Comparison of ENCODE assay signal across 9 mouse cellular contexts in genomic region chr7:142340269-142340970, GRCm38 (mm10). TPM values are rescaled to one million over a fixed set of nuclear protein-coding genes. Genes with fewer than 3 reads are reported as not detected.
A peak's percentile ranks its signal among the peaks of the same experiment; 100 is the strongest.
DNase-seq lines count a peak whose midpoint lies in the region; ATAC-seq and TF ChIP-seq lines count a peak whose summit lies in the region.
"Had no signal": no experiment of that assay in that cellular context is flagged by ENCODE, and none has a peak within 500 bp of the region (broad histone marks: within the 10 kb centered on the region; RNA-seq: fewer than 3 reads in every experiment).

No protein-coding gene starts in this region.

- intact Hi-C loops in gastrocnemius, postnatal 14 days (cut with DNase I; ENCODE audit: low total_unique reads) = no loop called here

- H3K4me3 ChIP-seq in lung, embryonic 14.5 days (ENCODE audit: low read depth, low read length) = no peak overlapping the region
- no peak overlapping the region for H3K4me3 ChIP-seq in lung, adult 2 months (replicated peaks; ENCODE audit: extremely low read depth, low read depth, low read length)
- no peak overlapping the region for H3K4me3 ChIP-seq in lung, embryonic 16.5 days (ENCODE audit: low read length)

- H3K9ac ChIP-seq in lung, embryonic 14.5 days = 0 out of 2 replicates have a peak overlapping the region, but pooled peaks have one; percentile 2
- H3K9ac ChIP-seq in lung, embryonic 16.5 days (ENCODE audit: low read length) = no peak overlapping the region

- H3K27ac ChIP-seq in lung, embryonic 14.5 days (ENCODE audit: low read depth) = no peak overlapping the region
- H3K27ac ChIP-seq in lung, embryonic 16.5 days (ENCODE audit: low read length) = no peak overlapping the region

- no peaks in the 10 kb centered on the region for H3K9me3 ChIP-seq in lung, embryonic 14.5 days (ENCODE audit: low read depth, low read length)
- no peaks in the 10 kb centered on the region for H3K9me3 ChIP-seq in lung, embryonic 16.5 days (ENCODE audit: control insufficient read depth, low read length)

- ATAC-seq in lung, embryonic 14.5 days (ENCODE audit: insufficient read depth) = no peak
- peak; percentile 59; the same call in 1 of the 2 replicates for ATAC-seq in lung, embryonic 16.5 days (ENCODE audit: low read depth)

- DNase-seq in lung, embryonic 14.5 days = no peak
- no peak for DNase-seq in lung, adult 2 months
- peak; percentile 52 for DNase-seq in c-Kit-positive CD71-negative TER-119-negative erythroid progenitor cells, embryonic 14.5 days (ENCODE audit: low read depth)
- DNase-seq in thymus, postnatal 0 days (ENCODE audit: low spot score) = peak; percentile 77
- no peak for DNase-seq in gastrocnemius, postnatal 10 days
- no peak for DNase-seq in testis, postnatal 14 days (ENCODE audit: low spot score)
- DNase-seq in gastrocnemius, postnatal 14 days = no peak

- TF ChIP-seq POLR2A in lung, adult 2 months (IDR thresholded peaks at IDR 0.05; ENCODE audit: borderline replicate concordance, extremely low read depth, low read depth, low read length) = no peak

- 52% methylated on average over 10 of the region's 10 CpGs for WGBS in lung, embryonic 14.5 days
- WGBS in lung, adult 2 months = 58% methylated on average over 10 of the region's 10 CpGs
- 59% methylated on average over 10 of the region's 10 CpGs for WGBS in lung, embryonic 16.5 days

- H3K4me2 ChIP-seq in lung, embryonic 14.5 days = no peak overlapping the region
- H3K4me2 ChIP-seq in lung, embryonic 16.5 days (ENCODE audit: low read depth, low read length) = no peak overlapping the region

- TF ChIP-seq CTCF in lung, embryonic 14.5 days (IDR thresholded peaks at IDR 0.05; ENCODE audit: low read depth) = peak; percentile 32
- TF ChIP-seq CTCF in lung, adult 2 months (IDR thresholded peaks at IDR 0.05; ENCODE audit: insufficient read depth, low read length) = no peak

- peaks cover 2% of the 10 kb centered on the region; the same call in 1 of the 2 replicates for H3K4me1 ChIP-seq in lung, embryonic 14.5 days (ENCODE audit: insufficient read depth)
- H3K4me1 ChIP-seq in lung, adult 2 months (ENCODE audit: control insufficient read depth, insufficient read depth, low read length) = peaks cover under 1% of the 10 kb centered on the region; the same call in 1 of the 2 replicates
- no peaks in the 10 kb centered on the region for H3K4me1 ChIP-seq in lung, embryonic 16.5 days (replicated peaks; ENCODE audit: control insufficient read depth, insufficient read depth, low read length)

- no peaks in the 10 kb centered on the region for H3K36me3 ChIP-seq in lung, embryonic 14.5 days (ENCODE audit: insufficient read depth)
- no peaks in the 10 kb centered on the region for H3K36me3 ChIP-seq in lung, embryonic 16.5 days (ENCODE audit: control insufficient read depth, insufficient read depth, low read length)

- H3K27me3 ChIP-seq in lung, embryonic 14.5 days (ENCODE audit: insufficient read depth, low read length) = no peaks in the 10 kb centered on the region
- H3K27me3 ChIP-seq in lung, embryonic 16.5 days (ENCODE audit: control insufficient read depth, insufficient read depth, low read depth, low read length) = no peaks in the 10 kb centered on the region

RNA-seq across cellular contexts. Expression of gene Ifitm10, which starts 33.1 kb away (rescaled TPM):
- polyA plus RNA-seq in lung, embryonic 14.5 days (2014; fragmentation: Nextera tagmentation; extraction: Ambion mirVana) = 3.4 and 4.0 TPM in 2 replicates
- 48.5 and 49.1 TPM in 2 replicates for polyA plus RNA-seq in lung, adult 2 months (2012; rRNA removed)
- 5.6 and 7.5 TPM in 2 replicates for polyA plus RNA-seq in lung, embryonic 16.5 days (2015; fragmentation: Nextera tagmentation; extraction: Ambion mirVana)
- 8.5 and 10.6 TPM in 2 replicates for polyA plus RNA-seq in thymus, postnatal 0 days (2015; fragmentation: Nextera tagmentation; extraction: Ambion mirVana)
- total RNA-seq in gastrocnemius, postnatal 10 days (2021) = 1 to 10 TPM; 3.3 to 4.8 TPM
- 1 to 10 TPM; 6.7 to 8.4 TPM for total RNA-seq in gastrocnemius, postnatal 14 days (2021)

RNA-seq across cellular contexts. Expression of gene Krtap5-4, which starts 37.1 kb away (rescaled TPM):
- not detected in 2 replicates for polyA plus RNA-seq in lung, embryonic 14.5 days (2014; fragmentation: Nextera tagmentation; extraction: Ambion mirVana)
- polyA plus RNA-seq in lung, adult 2 months (2012; rRNA removed) = not detected in 2 replicates
- not detected in 2 replicates for polyA plus RNA-seq in lung, embryonic 16.5 days (2015; fragmentation: Nextera tagmentation; extraction: Ambion mirVana)
- polyA plus RNA-seq in thymus, postnatal 0 days (2015; fragmentation: Nextera tagmentation; extraction: Ambion mirVana) = not detected in 2 replicates
- not detected for total RNA-seq in gastrocnemius, postnatal 10 days (2021)
- not detected for total RNA-seq in gastrocnemius, postnatal 14 days (2021)
- polyA plus RNA-seq: limb, embryonic 14.5 days had no signal

RNA-seq across cellular contexts. Expression of gene Gm49369, which starts 42.0 kb away (rescaled TPM):
- 3.0 TPM in 1 of 2 replicates, not detected in the other for polyA plus RNA-seq in lung, embryonic 14.5 days (2014; fragmentation: Nextera tagmentation; extraction: Ambion mirVana)
- polyA plus RNA-seq in lung, adult 2 months (2012; rRNA removed) = 0.24 TPM in 1 of 2 replicates, not detected in the other
- polyA plus RNA-seq in lung, embryonic 16.5 days (2015; fragmentation: Nextera tagmentation; extraction: Ambion mirVana) = 2.5 and 3.2 TPM in 2 replicates
- polyA plus RNA-seq in thymus, postnatal 0 days (2015; fragmentation: Nextera tagmentation; extraction: Ambion mirVana) = 5.1 TPM in 1 of 2 replicates, not detected in the other
- total RNA-seq in gastrocnemius, postnatal 10 days (2021) = 1 to 10 TPM in 1 of 2 experiments, not detected in 1; 1.0 TPM
- 1 to 10 TPM; 1.0 to 4.1 TPM for total RNA-seq in gastrocnemius, postnatal 14 days (2021)

RNA-seq across cellular contexts. Expression of gene Krtap5-1, which starts 43.5 kb away (rescaled TPM):
- not detected in 2 replicates for polyA plus RNA-seq in lung, embryonic 14.5 days (2014; fragmentation: Nextera tagmentation; extraction: Ambion mirVana)
- not detected in 2 replicates for polyA plus RNA-seq in lung, adult 2 months (2012; rRNA removed)
- not detected in 2 replicates for polyA plus RNA-seq in lung, embryonic 16.5 days (2015; fragmentation: Nextera tagmentation; extraction: Ambion mirVana)
- polyA plus RNA-seq in thymus, postnatal 0 days (2015; fragmentation: Nextera tagmentation; extraction: Ambion mirVana) = not detected in 2 replicates
- not detected for total RNA-seq in gastrocnemius, postnatal 10 days (2021)
- total RNA-seq in gastrocnemius, postnatal 14 days (2021) = not detected
- polyA plus RNA-seq: limb, embryonic 14.5 days had no signal

RNA-seq across cellular contexts. Expression of gene Ctsd, which starts 47.4 kb away (rescaled TPM):
- 239 and 240 TPM in 2 replicates for polyA plus RNA-seq in lung, embryonic 14.5 days (2014; fragmentation: Nextera tagmentation; extraction: Ambion mirVana)
- polyA plus RNA-seq in lung, adult 2 months (2012; rRNA removed) = 689 and 921 TPM in 2 replicates
- 302 and 328 TPM in 2 replicates for polyA plus RNA-seq in lung, embryonic 16.5 days (2015; fragmentation: Nextera tagmentation; extraction: Ambion mirVana)
- 395 and 403 TPM in 2 replicates for polyA plus RNA-seq in thymus, postnatal 0 days (2015; fragmentation: Nextera tagmentation; extraction: Ambion mirVana)
- 100 to 1,000 TPM; 249 to 254 TPM for total RNA-seq in gastrocnemius, postnatal 10 days (2021)
- total RNA-seq in gastrocnemius, postnatal 14 days (2021) = 100 to 1,000 TPM; 268 to 284 TPM

Comparison
In these comparisons a context has a peak if more than half of its experiments do, and no peak if none do; other contexts are left out.
1. DNase-seq: peak in c-Kit-positive CD71-negative TER-119-negative erythroid progenitor cells, embryonic 14.5 days (single experiment) and thymus, postnatal 0 days (single experiment); none in lung, embryonic 14.5 days (single experiment), lung, adult 2 months (single experiment), gastrocnemius, postnatal 10 days (single experiment), testis, postnatal 14 days (single experiment) and gastrocnemius, postnatal 14 days (single experiment).